Mouse (Mus musculus): Measurements from ENCODE around the gene Olfr221. TPM values are rescaled to one million over a fixed set of nuclear protein-coding genes. Genes with fewer than 3 reads are reported as not detected.

The Olfr221 gene
- polyA plus RNA-seq, 1 experiment from 2014 or later, result not detected

DNA sequence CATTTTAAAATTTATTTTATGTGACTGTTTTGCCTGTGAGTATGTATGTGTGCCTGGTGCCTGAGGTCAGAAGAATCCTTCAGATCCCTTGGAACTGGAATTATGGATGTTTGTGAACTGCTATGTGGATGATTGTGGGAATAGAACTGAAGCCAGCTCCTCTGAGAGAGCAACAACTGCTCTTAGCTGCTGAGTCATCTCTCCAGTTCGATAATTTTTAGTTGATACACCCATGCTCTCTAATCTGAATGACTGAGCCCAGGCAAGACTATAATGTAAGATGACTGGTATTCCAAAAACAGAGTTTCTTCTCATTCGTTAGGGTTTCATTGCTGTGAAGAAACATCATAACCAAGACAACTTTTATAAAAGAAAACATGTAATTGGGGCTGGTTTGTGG is 18.1 kb downstream of the Olfr221 start:
- H3K27ac ChIP-seq (ENCODE audit: low read depth), result peak overlapping the region; percentile 98
- H3K4me1 ChIP-seq (ENCODE audit: insufficient read depth), result peaks cover 35% of the 10 kb centered on the region
- DNase-seq (no peak), ATAC-seq (no peak)
- peak overlapping the region; percentile 69; the same call in 1 of the 2 replicates for H3K4me2 ChIP-seq (ENCODE audit: low read depth, low read length)
- H3K9me3 ChIP-seq (ENCODE audit: low read length), result no peaks in the 10 kb centered on the region
- H3K36me3 ChIP-seq (replicated peaks; ENCODE audit: insufficient read depth, low read length), result no peaks in the 10 kb centered on the region
- H3K9ac ChIP-seq (replicated peaks), result peak overlapping the region; percentile 7; the same call in 1 of the 2 replicates
- WGBS (ENCODE audit: insufficient replicate concordance), result 45% methylated on average over 2 of the region's 2 CpGs
- TF ChIP-seq CTCF (IDR thresholded peaks at IDR 0.05; ENCODE audit: low read depth) (no peak), EP300 (IDR thresholded peaks at IDR 0.05; ENCODE audit: low read depth) (peak; percentile 50; the same call in 1 of the 2 replicates)
- H3K4me3 ChIP-seq (ENCODE audit: low read depth, low read length), result no peak overlapping the region
- no peaks in the 10 kb centered on the region for H3K27me3 ChIP-seq (ENCODE audit: insufficient read depth, low read length)

DNA sequence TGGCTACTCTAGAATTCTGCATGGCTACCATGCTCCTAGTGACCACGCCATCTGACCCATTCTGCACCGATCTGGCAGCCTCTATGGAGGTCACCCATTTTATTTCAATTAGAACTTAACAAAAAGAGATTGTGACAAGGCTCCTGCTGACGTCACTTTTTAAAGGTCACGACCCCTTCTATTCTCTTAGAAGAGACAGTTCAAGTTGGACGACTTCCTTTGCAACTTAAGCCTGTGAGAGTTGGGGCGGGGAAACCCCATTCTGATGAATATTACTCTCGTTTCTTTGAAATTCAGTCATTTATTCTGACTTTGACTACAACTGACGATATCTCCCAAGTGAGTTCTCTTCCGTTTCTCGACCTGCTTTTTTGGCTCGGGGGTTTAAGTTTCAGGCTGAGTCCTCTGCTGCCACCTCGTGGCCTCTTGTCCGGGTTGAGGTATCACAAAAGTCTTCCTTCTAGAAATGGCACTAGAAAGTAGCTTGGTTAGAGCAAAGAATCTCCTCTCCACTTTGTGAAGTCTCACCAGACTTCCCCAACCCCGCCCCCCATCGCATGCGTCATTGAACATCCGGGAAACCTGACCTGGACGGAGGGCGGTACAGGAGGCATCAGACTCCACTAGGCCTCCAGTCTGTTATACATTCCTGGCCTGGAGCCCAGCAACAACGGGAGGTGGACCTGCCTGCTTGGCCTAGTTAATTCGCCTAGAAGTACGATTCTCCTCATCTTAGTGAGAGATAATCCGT is 19.4 kb downstream of the Olfr221 start:
- TF ChIP-seq CTCF (IDR thresholded peaks at IDR 0.05; ENCODE audit: low read depth) (peak; percentile 82), EP300 (IDR thresholded peaks at IDR 0.05; ENCODE audit: low read depth) (peak; percentile 37; the same call in 1 of the 2 replicates)
- Histone ChIP-seq H3K27me3 (ENCODE audit: insufficient read depth, low read length) (no peaks in the 10 kb centered on the region), H3K9me3 (ENCODE audit: low read length) (no peaks in the 10 kb centered on the region), H3K9ac (replicated peaks) (peak overlapping the region; percentile 42), H3K27ac (ENCODE audit: low read depth) (peak overlapping the region; percentile 98), H3K36me3 (replicated peaks; ENCODE audit: insufficient read depth, low read length) (0 out of 2 replicates have a peak, but pooled peaks cover 2% of the 10 kb centered on the region), H3K4me1 (ENCODE audit: insufficient read depth) (peaks cover 42% of the 10 kb centered on the region), H3K4me2 (ENCODE audit: low read depth, low read length) (peak overlapping the region; percentile 69), H3K4me3 (ENCODE audit: low read depth, low read length) (peak overlapping the region; percentile 30)
- DNase-seq (peak; percentile 93), ATAC-seq (peak; percentile 40)
- WGBS (ENCODE audit: insufficient replicate concordance), result 7% methylated on average over 23 of the region's 23 CpGs

DNA sequence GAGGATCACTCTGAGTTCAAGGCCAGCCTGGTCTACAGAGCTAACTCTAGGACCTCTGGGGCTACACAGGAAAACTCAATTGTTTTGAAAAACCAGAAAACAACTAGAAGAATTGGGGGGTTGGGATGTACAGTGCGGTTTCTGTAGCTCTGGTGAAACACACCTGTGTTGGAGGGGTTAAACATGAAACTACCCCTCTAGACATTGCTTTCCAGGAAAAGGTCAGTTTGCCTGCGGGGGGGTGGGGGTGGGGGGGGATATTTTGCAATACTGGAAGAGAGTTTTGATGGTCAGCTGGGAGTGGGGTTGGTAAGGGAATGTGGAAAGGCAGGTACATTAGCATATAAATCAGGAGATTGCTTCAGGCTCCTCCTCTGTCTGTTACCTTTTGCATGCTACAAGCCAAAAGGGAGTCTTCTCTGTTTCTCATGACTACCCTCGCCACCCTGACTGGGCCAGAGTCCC is 20.0 kb downstream of the Olfr221 start:
- no peak for DNase-seq
- WGBS (ENCODE audit: insufficient replicate concordance), result 46% methylated on average over 3 of the region's 3 CpGs
- Histone ChIP-seq H3K4me1 (ENCODE audit: insufficient read depth) (peaks cover 42% of the 10 kb centered on the region), H3K9ac (replicated peaks) (peak overlapping the region; percentile 42; the same call in 1 of the 2 replicates), H3K9me3 (ENCODE audit: low read length) (no peaks in the 10 kb centered on the region), H3K27me3 (ENCODE audit: insufficient read depth, low read length) (no peaks in the 10 kb centered on the region), H3K27ac (ENCODE audit: low read depth) (peak overlapping the region; percentile 98), H3K4me2 (ENCODE audit: low read depth, low read length) (peak overlapping the region; percentile 69), H3K36me3 (replicated peaks; ENCODE audit: insufficient read depth, low read length) (0 out of 2 replicates have a peak, but pooled peaks cover 2% of the 10 kb centered on the region), H3K4me3 (ENCODE audit: low read depth, low read length) (peak overlapping the region; percentile 30)
- ATAC-seq, result no peak
- no peak for TF ChIP-seq EP300 (IDR thresholded peaks at IDR 0.05; ENCODE audit: low read depth)

DNA sequence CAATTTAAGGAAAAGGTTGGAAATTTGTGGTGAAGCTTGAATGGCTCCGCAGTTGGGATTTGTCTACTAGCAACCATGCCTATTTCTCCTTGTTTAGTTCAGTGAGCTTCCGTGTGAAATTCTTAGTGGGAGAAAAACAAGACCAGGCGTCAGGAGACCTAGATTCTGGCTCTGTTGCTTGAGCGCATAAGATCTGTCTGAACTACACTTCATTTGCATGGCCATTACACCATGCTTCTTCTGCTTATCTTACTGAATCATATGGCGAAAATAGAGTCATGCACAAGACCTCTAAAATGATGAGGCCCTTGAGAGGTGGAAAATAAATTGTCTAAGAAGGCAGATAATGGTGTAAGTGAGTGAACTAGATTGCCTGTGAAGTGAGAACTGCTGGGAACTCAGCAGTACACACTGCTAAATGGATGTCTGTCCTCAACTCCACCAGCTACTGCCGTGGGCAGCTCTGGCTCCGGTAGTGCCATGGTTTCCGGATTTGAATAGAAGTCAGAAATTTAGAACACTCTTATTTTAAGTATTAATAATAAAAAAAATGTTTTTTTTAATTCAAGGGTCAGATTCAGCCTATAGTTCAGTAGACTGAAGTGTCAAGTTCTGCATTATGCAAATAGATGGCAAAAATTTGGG is 20.6 kb downstream of the Olfr221 start:
- 0 out of 2 replicates have a peak overlapping the region, but pooled peaks have one; percentile 74 for H3K4me2 ChIP-seq (ENCODE audit: low read depth, low read length)
- DNase-seq (no peak), ATAC-seq (no peak)
- TF ChIP-seq EP300 (IDR thresholded peaks at IDR 0.05; ENCODE audit: low read depth) (peak; percentile 72; the same call in 1 of the 2 replicates), CTCF (IDR thresholded peaks at IDR 0.05; ENCODE audit: low read depth) (no peak)
- H3K9ac ChIP-seq (replicated peaks), result no peak overlapping the region
- 67% methylated on average over 8 of the region's 8 CpGs for WGBS (ENCODE audit: insufficient replicate concordance)
- H3K36me3 ChIP-seq (replicated peaks; ENCODE audit: insufficient read depth, low read length), result 0 out of 2 replicates have a peak, but pooled peaks cover 2% of the 10 kb centered on the region
- H3K4me3 ChIP-seq (ENCODE audit: low read depth, low read length), result no peak overlapping the region
- peaks cover 42% of the 10 kb centered on the region for H3K4me1 ChIP-seq (ENCODE audit: insufficient read depth)
- H3K9me3 ChIP-seq (ENCODE audit: low read length), result no peaks in the 10 kb centered on the region
- no peaks in the 10 kb centered on the region for H3K27me3 ChIP-seq (ENCODE audit: insufficient read depth, low read length)
- H3K27ac ChIP-seq (ENCODE audit: low read depth), result peak overlapping the region; percentile 98

DNA sequence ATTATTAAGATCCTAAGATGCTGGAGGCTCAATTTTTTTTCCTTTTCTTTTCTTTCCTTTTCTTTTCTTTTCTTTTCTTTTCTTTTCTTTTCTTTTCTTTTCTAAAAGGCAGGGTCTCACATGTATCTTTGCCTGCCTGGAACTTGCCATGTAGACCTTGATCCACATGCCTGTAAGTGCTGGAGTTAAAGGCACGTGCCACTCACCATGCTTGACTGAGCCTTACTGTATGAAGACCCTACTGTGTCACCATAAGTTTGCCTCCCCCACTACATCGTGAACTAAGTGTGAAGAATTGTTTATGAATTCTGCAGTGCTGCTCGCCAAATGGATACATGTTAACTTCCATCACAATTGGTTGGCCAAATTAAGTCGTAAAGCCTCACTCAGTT is 21.1 kb downstream of the Olfr221 start:
- Histone ChIP-seq H3K4me1 (ENCODE audit: insufficient read depth) (peaks cover 48% of the 10 kb centered on the region), H3K27ac (ENCODE audit: low read depth) (peak overlapping the region; percentile 98), H3K4me3 (ENCODE audit: low read depth, low read length) (0 out of 2 replicates have a peak overlapping the region, but pooled peaks have one; percentile 63), H3K36me3 (replicated peaks; ENCODE audit: insufficient read depth, low read length) (0 out of 2 replicates have a peak, but pooled peaks cover 4% of the 10 kb centered on the region), H3K9me3 (ENCODE audit: low read length) (no peaks in the 10 kb centered on the region), H3K4me2 (ENCODE audit: low read depth, low read length) (peak overlapping the region; percentile 74), H3K9ac (replicated peaks) (no peak overlapping the region), H3K27me3 (ENCODE audit: insufficient read depth, low read length) (no peaks in the 10 kb centered on the region)
- ATAC-seq, result no peak
- WGBS (ENCODE audit: insufficient replicate concordance), result 72% methylated on average over 4 of the region's 4 CpGs
- no peak for DNase-seq
- TF ChIP-seq CTCF (IDR thresholded peaks at IDR 0.05; ENCODE audit: low read depth) (no peak), EP300 (IDR thresholded peaks at IDR 0.05; ENCODE audit: low read depth) (no peak)

All from liver, postnatal 0 days (tissue).